Mouse (Mus musculus): ENCODE data around the gene Ppt1. TPM values are rescaled to one million over a fixed set of nuclear protein-coding genes. Genes with fewer than 3 reads are reported as not detected.
"Not testable (repeated sequence)": the region's sequence is repeated elsewhere in the genome, so short reads cannot be mapped to it uniquely, and the experiment has no call there.

Ppt1 gene
- polyA plus RNA-seq (2016; fragmentation: Nextera tagmentation; extraction: Ambion mirVana) = 50.6 and 53.4 TPM in 2 replicates

DNA sequence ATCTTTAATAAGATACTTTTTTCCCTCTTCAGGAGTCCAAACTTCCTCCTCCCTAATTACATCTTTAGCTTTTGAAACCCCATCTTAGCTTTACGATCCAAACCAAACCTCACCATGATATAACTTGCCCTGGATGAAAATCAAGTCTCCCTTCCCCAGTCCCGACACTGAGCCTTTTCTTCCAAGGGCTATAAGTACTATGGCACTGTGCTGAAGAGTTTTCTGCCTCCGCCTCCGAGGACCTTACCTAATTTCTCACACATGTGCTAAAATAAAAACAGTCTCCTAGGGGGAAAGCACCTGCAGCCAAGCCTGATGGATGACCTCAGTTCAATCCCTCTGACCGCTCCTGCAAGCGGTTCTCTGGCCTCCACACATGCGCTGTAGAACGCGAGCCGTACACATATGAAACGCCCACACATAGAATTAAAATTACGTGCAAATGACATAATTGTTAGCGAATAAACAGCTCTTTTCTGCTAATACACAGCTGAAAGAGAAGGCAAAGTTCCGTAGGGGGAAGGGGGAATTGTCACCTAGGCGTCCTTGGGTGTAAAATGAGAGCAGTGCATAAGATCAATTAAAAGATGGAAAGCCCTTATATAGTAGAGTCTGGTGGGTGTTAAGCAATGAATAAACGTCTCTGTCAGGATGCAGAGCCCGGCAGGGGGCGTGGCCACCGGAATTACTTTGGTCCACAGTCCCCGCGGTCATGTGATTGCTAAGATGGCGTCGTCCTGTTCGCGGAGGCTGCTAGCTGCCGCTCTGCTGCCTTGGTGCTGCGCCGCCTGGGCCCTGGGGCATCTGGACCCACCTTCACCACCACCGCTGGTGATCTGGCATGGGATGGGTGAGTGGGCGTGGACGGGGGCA lies at the start of gene Ppt1:
TSS of gene Ppt1 (plus strand) at position 713 of the 873 bp plus-strand sequence.
- Histone ChIP-seq H3K9me3 (no peaks in the 10 kb centered on the region), H3K27me3 (replicated peaks; ENCODE audit: low read depth, poor library complexity, severe bottlenecking) (no peaks in the 10 kb centered on the region), H3K36me3 (replicated peaks) (peaks cover under 1% of the 10 kb centered on the region; the same call in 1 of the 2 replicates), H3K27ac (replicated peaks) (peak within 1 kb of the TSS; percentile 88), H3K4me1 (peaks cover 28% of the 10 kb centered on the region), H3K4me3 (peak within 1 kb of the TSS; percentile 87)
- WGBS = 6% methylated on average over 31 of the region's 31 CpGs
- DNase-seq (ENCODE audit: low spot score) = peak; percentile 91

DNA sequence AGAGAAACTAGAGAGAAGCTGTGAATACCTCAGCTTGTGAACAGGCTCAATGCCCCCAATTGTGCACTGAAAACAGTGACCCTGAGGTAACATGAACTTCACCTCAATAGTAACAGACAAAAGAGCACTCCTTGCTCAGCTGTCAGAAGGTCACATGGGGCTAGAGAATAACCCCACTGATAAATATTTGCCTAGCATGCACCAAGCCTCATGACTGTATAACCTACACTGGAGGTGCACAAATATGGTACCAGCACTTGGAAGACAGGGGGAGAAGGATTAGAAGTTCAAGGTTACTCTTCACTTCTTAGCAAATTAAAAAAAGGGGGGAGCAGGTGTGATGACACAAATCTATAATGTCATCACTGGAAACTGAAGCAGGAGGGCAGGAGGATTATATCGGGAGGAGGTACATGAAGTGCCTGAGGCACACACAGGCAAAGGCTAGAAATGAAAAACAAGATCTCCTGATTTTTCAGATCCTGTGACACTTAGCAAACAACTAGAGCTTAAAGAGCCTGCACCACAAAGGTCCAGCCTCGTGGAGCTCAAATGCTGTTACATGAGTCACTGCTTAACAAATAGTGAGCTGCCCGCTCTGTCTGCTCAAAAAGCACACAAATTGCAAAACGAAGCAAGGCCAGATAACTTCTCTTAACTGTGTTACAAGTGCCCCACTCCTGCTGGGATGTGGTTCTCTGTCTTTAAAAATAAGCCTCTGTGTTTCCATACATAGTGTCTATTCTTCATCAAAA lies 46.5 kb upstream of the Ppt1 start:
- Histone ChIP-seq H3K27me3 (replicated peaks; ENCODE audit: low read depth, poor library complexity, severe bottlenecking) (no peaks in the 10 kb centered on the region), H3K4me3 (no peak overlapping the region), H3K27ac (replicated peaks) (no peak overlapping the region), H3K4me1 (no peaks in the 10 kb centered on the region), H3K36me3 (replicated peaks) (no peaks in the 10 kb centered on the region), H3K9me3 (no peaks in the 10 kb centered on the region)
- WGBS = 73% methylated on average over 4 of the region's 4 CpGs
- no peak for DNase-seq (ENCODE audit: low spot score)

DNA sequence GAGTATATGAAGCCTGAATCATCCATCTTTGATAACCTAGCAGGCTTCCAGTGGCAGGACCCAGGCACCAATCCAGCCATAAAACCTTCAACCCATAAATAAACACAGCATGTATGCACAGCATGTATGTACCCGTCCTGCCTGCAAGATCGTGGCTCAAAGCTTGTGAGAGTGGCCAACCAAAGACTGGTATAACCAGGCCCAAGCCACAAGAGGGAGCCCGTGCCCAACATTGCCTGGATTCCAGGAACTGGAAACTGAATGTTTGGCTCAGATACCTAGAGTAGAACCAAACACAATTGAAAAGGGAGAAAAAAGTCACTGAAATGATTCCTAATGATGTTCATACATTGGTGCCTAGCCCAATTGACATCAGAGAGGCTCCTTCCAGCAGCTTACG lies 27.9 kb upstream of the Ppt1 start:
- WGBS = 35% methylated on average over 4 of the region's 4 CpGs
- no peak overlapping the region for H3K27ac ChIP-seq (replicated peaks)
- H3K4me3 ChIP-seq = no peak overlapping the region
- no peaks in the 10 kb centered on the region for H3K36me3 ChIP-seq (replicated peaks)
- peak; percentile 69 for DNase-seq (ENCODE audit: low spot score)
- H3K4me1 ChIP-seq = no peaks in the 10 kb centered on the region
- H3K9me3 ChIP-seq = no peaks in the 10 kb centered on the region
- H3K27me3 ChIP-seq (replicated peaks; ENCODE audit: low read depth, poor library complexity, severe bottlenecking) = no peaks in the 10 kb centered on the region

DNA sequence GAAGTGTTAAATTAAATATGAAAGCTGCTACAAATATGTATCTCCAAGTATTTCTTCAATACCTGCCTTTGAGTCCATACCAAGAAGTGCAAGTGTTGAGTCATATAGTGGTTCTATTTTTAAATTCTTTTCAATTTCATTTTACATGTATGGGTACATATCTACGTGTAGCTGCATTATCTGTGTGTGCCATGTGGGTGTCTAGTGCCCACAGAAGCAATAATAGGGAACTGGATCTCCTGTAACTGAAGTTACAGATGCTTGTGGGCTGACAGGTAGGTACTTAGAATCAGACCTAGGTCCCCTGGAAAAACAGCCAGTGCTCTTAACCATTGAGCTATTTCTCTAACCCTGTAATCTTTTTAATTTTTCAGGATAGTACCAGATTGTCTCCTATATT lies 24.9 kb upstream of the Ppt1 start:
- H3K4me1 ChIP-seq = no peaks in the 10 kb centered on the region
- no peaks in the 10 kb centered on the region for H3K27me3 ChIP-seq (replicated peaks; ENCODE audit: low read depth, poor library complexity, severe bottlenecking)
- no peak overlapping the region for H3K27ac ChIP-seq (replicated peaks)
- no peak overlapping the region for H3K4me3 ChIP-seq
- H3K9me3 ChIP-seq = no peaks in the 10 kb centered on the region
- H3K36me3 ChIP-seq (replicated peaks) = no peaks in the 10 kb centered on the region
- 62% methylated on average over 1 of the region's 1 CpGs for WGBS
- DNase-seq (ENCODE audit: low spot score) = no peak

DNA sequence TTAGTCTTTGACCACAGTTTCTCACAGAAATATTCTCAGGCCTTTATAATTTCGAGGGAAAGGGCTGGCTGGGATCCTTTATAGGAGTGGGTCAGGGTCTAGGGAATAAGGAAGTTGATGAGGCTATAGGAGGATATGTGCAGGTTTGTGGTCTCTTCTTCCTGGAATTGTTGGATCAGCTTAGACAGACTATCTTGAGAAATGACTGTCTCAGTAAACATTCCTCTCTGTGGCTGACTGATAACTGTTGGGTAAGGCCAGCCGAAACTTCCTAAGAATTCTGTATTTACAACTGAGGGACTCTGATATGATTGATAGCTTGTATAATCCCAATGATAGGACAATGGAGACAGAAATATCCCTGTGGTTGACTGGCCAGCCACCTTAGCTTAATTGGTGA lies 24.2 kb upstream of the Ppt1 start:
- WGBS = 71% methylated on average over 2 of the region's 2 CpGs
- Histone ChIP-seq H3K36me3 (replicated peaks) (no peaks in the 10 kb centered on the region), H3K27ac (replicated peaks) (no peak overlapping the region), H3K27me3 (replicated peaks; ENCODE audit: low read depth, poor library complexity, severe bottlenecking) (no peaks in the 10 kb centered on the region), H3K4me1 (no peaks in the 10 kb centered on the region), H3K9me3 (no peaks in the 10 kb centered on the region), H3K4me3 (no peak overlapping the region)
- no peak for DNase-seq (ENCODE audit: low spot score)

DNA sequence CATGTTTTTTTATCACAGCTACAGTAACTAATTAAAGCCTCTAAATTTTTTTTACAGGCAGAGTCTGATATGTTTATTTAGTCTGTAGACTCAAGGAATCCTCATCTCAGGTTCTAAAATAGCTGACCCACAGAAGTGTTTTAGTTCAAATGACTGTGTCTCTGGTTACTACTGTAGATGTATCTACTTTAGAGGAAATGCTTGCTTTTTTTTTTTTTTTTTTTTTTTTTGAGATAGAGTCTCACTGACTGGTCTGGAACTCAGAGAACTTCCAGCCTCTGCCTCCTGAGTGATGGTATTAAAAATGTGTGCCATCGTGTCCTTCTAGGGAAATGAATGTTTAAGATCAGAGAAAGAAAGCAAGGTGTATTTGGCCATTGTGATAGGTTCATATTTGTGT lies 19.8 kb upstream of the Ppt1 start:
- WGBS = 78% methylated on average over 1 of the region's 1 CpGs
- H3K4me1 ChIP-seq = no peaks in the 10 kb centered on the region
- no peak overlapping the region for H3K27ac ChIP-seq (replicated peaks)

DNA sequence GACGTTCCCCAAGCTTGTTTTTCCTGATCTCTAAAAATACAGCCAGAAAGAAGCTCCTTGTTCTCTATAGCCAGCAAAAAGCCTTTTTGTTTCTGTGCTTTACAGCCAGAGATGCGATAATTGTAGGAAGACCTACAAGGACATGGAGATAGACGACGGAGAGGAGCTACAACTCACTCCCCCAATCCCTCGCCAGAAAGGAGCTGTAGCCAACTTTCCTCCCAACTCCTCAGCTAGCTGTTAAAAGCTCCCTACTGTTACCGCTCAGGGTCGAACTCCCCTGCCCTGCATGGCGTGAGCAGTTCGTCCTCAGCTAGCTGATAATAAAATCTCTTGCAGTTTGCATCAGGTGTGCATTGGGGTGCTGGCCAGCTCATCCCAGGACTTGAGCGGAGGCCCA lies 15.1 kb upstream of the Ppt1 start:
- 22% methylated on average over 10 of the region's 10 CpGs for WGBS
- not testable (repeated sequence) for H3K4me1 ChIP-seq; H3K36me3 ChIP-seq (replicated peaks); H3K27me3 ChIP-seq (replicated peaks; ENCODE audit: low read depth, poor library complexity, severe bottlenecking); H3K4me3 ChIP-seq; H3K27ac ChIP-seq (replicated peaks); H3K9me3 ChIP-seq; DNase-seq (ENCODE audit: low spot score)

More for the DNA sequence above, 19.8 kb upstream of the Ppt1 start:
- H3K27me3 ChIP-seq (replicated peaks; ENCODE audit: low read depth, poor library complexity, severe bottlenecking) = no peaks in the 10 kb centered on the region
- H3K9me3 ChIP-seq = no peaks in the 10 kb centered on the region
- H3K36me3 ChIP-seq (replicated peaks) = no peaks in the 10 kb centered on the region
- no peak overlapping the region for H3K4me3 ChIP-seq
- no peak for DNase-seq (ENCODE audit: low spot score)

DNA sequence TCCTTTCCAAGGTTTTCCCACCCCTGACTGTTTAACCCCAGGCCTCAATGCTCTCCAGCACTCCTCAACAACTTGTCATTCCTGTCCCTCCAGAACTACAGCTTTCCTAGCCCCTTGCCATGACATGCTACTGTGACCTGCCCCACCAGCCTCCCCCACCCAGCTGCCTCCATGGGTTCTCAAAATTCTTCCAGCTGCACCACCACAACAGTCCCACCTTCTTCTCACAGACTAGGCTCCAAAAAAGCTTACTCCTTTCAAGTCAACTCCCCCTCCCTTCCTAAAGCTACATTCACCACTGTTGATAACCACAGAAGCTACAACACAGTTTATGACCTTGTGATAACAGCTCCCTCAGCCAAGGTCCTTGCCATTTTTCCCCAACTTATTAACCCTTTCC lies 8.4 kb upstream of the Ppt1 start:
- Histone ChIP-seq H3K27me3 (replicated peaks; ENCODE audit: low read depth, poor library complexity, severe bottlenecking) (no peaks in the 10 kb centered on the region), H3K4me3 (no peak overlapping the region), H3K4me1 (0 out of 2 replicates have a peak, but pooled peaks cover 10% of the 10 kb centered on the region), H3K27ac (replicated peaks) (no peak overlapping the region), H3K9me3 (no peaks in the 10 kb centered on the region), H3K36me3 (replicated peaks) (no peaks in the 10 kb centered on the region)
- no peak for DNase-seq (ENCODE audit: low spot score)

DNA sequence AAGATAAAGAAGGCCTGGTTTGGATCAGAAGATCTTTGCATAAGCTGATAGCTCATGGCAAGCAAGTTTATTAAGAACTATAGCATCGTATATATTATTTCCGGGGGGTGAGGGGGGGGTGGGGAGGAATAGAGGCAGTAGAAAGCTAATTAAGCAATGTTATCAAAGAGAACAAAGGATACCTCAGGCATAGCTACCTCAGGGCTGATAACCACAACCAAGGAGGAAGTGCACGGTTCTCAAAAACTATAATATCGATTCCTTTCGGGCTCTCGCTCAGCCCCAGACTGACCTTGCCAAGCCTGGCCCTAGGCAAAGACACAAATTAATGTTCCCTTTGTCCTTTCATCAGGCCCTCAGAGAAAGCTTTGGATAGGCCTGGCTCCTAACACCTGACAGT lies 6.7 kb upstream of the Ppt1 start:
- no peak for DNase-seq (ENCODE audit: low spot score)
- Histone ChIP-seq H3K4me1 (0 out of 2 replicates have a peak, but pooled peaks cover 10% of the 10 kb centered on the region), H3K4me3 (no peak overlapping the region), H3K9me3 (no peaks in the 10 kb centered on the region), H3K27ac (replicated peaks) (no peak overlapping the region), H3K27me3 (replicated peaks; ENCODE audit: low read depth, poor library complexity, severe bottlenecking) (no peaks in the 10 kb centered on the region), H3K36me3 (replicated peaks) (no peaks in the 10 kb centered on the region)
- WGBS = 94% methylated on average over 6 of the region's 6 CpGs

DNA sequence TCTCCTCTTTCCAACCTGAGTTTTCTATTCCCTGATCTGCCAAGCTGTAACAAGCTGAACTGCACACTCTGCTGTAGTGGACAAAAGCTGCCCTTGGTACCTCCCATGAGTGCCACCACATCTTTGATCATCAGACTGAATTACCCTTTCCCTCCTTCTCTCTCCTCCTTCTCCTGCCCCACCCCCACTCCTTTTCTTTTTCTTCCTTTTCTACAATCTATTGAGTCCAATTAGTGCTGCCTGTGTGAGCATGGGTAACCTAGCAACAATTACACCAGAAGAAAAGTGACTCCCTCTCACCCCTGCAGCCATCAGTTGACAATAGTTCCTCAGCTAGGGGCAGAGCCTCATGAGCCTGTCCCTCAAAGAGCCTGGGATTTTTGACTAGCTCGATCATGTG lies 4.2 kb upstream of the Ppt1 start:
- H3K9me3 ChIP-seq = no peaks in the 10 kb centered on the region
- 35% methylated on average over 1 of the region's 1 CpGs for WGBS
- peaks cover 24% of the 10 kb centered on the region for H3K4me1 ChIP-seq
- H3K36me3 ChIP-seq (replicated peaks) = no peaks in the 10 kb centered on the region
- peak; percentile 29 for DNase-seq (ENCODE audit: low spot score)
- H3K27me3 ChIP-seq (replicated peaks; ENCODE audit: low read depth, poor library complexity, severe bottlenecking) = no peaks in the 10 kb centered on the region
- H3K4me3 ChIP-seq = no peak overlapping the region
- H3K27ac ChIP-seq (replicated peaks) = peak overlapping the region; percentile 49

DNA sequence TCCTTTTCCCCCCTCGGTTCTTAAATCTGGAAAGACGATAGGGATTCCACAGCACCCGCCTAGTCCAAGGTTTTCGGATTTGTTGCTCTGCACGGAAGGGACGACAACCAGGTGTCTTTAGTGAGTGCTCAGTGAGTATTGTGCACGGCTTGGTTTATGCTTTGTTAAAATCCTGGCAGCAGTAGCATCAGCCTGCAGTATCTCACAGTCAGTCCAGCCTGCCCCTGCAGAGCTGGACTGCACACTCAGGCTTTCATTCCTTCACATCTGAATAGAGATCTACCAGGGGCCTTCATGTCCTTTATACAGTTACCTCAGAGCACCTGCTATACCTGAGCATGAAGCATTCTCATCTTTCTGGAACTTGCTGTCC lies 347 bp downstream of the Ppt1 start:
- peak overlapping the region; percentile 88 for H3K27ac ChIP-seq (replicated peaks)
- peak overlapping the region; percentile 87 for H3K4me3 ChIP-seq
- H3K36me3 ChIP-seq (replicated peaks) = peaks cover 6% of the 10 kb centered on the region
- peaks cover 28% of the 10 kb centered on the region for H3K4me1 ChIP-seq
- WGBS = 0% methylated on average over 7 of the region's 7 CpGs
- no peak for DNase-seq (ENCODE audit: low spot score)
- H3K9me3 ChIP-seq = no peaks in the 10 kb centered on the region
- H3K27me3 ChIP-seq (replicated peaks; ENCODE audit: low read depth, poor library complexity, severe bottlenecking) = no peaks in the 10 kb centered on the region

DNA sequence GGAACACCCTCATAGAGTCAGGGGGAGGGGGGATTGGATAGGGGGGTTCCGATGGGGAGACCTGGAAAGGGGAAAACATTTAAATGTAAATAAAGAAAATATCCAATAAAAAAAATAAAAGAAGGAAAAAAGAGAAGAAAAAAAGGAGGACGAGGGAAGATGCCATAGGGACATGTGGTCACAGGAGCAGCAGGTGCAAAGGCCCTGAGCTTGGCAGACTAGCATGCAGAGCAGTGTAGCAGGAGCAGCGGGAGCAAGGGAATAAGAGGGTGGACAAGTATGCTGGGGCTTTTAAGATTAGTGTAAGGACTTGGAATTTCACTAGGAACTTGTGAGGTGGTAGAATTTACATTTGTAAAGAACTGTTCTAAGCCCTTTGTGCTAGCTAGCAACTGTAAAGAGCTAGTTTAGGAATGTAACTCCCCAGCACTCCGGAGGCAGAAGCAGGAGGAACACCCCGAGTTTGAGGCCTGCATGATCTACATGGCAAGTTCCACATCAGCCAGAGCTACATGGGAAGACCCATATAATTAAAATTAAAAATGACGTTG lies 1.2 kb downstream of the Ppt1 start:
- Histone ChIP-seq H3K4me3 (peak overlapping the region; percentile 87), H3K9me3 (peaks cover 5% of the 10 kb centered on the region; the same call in 1 of the 2 replicates), H3K36me3 (replicated peaks) (peaks cover 15% of the 10 kb centered on the region), H3K27ac (replicated peaks) (no peak overlapping the region), H3K4me1 (peaks cover 20% of the 10 kb centered on the region), H3K27me3 (replicated peaks; ENCODE audit: low read depth, poor library complexity, severe bottlenecking) (no peaks in the 10 kb centered on the region)
- whole genome bisulfite sequencing = 73% methylated on average over 6 of the region's 6 CpGs
- no peak for DNase-seq (ENCODE audit: low spot score)
